Mouse (Mus musculus): Measurements from ENCODE around the gene Idi2. TPM values are rescaled to one million over a fixed set of nuclear protein-coding genes. Genes with fewer than 3 reads are reported as not detected.
"Not testable (repeated sequence)": the region's sequence is repeated elsewhere in the genome, so short reads cannot be mapped to it uniquely, and the experiment has no call there.

The Idi2 gene
- polyA plus RNA-seq (2015; fragmentation: Nextera tagmentation; extraction: Ambion mirVana): not detected in 2 replicates

- H3K27ac ChIP-seq (replicated peaks): not testable (repeated sequence)
These were observed at the start of gene Idi2 for GRCm38 (mm10) chr13:8952563-8952962. Gene Idi2 (plus strand): TSS chr13:8952863.

GRCm38 (mm10) chr13:8905986-8906385 lies 46.7 kb upstream of the Idi2 start:
- ATAC-seq (ENCODE audit: insufficient read depth); H3K4me1 ChIP-seq (replicated peaks); H3K9me3 ChIP-seq (replicated peaks); H3K4me2 ChIP-seq; H3K27me3 ChIP-seq; H3K4me3 ChIP-seq (replicated peaks); H3K9ac ChIP-seq; H3K36me3 ChIP-seq (replicated peaks); H3K27ac ChIP-seq (replicated peaks): not testable (repeated sequence)
- WGBS (ENCODE audit: insufficient replicate concordance): 60% methylated on average over 2 of the region's 2 CpGs

More at GRCm38 (mm10) chr13:8952563-8952962, at the start of gene Idi2:
- not testable (repeated sequence) for H3K4me2 ChIP-seq; H3K27me3 ChIP-seq; H3K4me1 ChIP-seq (replicated peaks); H3K4me3 ChIP-seq (replicated peaks); H3K36me3 ChIP-seq (replicated peaks); ATAC-seq (ENCODE audit: insufficient read depth); H3K9me3 ChIP-seq (replicated peaks); H3K9ac ChIP-seq

- H3K9ac ChIP-seq; ATAC-seq (ENCODE audit: insufficient read depth); H3K4me2 ChIP-seq; H3K4me1 ChIP-seq (replicated peaks); H3K27me3 ChIP-seq; H3K4me3 ChIP-seq (replicated peaks); H3K9me3 ChIP-seq (replicated peaks); H3K36me3 ChIP-seq (replicated peaks); H3K27ac ChIP-seq (replicated peaks): not testable (repeated sequence)
- WGBS (ENCODE audit: insufficient replicate concordance): 73% methylated on average over 8 of the region's 8 CpGs
These were observed 38.8 kb upstream of the Idi2 start for GRCm38 (mm10) chr13:8913890-8914289.

- H3K9me3 ChIP-seq (replicated peaks): no peaks in the 10 kb centered on the region
- H3K9ac ChIP-seq: no peak overlapping the region
- H3K4me3 ChIP-seq (replicated peaks): no peak overlapping the region
- H3K4me1 ChIP-seq (replicated peaks): no peaks in the 10 kb centered on the region
- H3K27me3 ChIP-seq: no peaks in the 10 kb centered on the region
- H3K27ac ChIP-seq (replicated peaks): no peak overlapping the region
- ATAC-seq (ENCODE audit: insufficient read depth): no peak
- WGBS (ENCODE audit: insufficient replicate concordance): 17% methylated on average over 2 of the region's 2 CpGs
- no peaks in the 10 kb centered on the region for H3K36me3 ChIP-seq (replicated peaks)
- H3K4me2 ChIP-seq: no peak overlapping the region
These were observed 19.2 kb upstream of the Idi2 start for GRCm38 (mm10) chr13:8933499-8933898.

- H3K4me1 ChIP-seq (replicated peaks); H3K36me3 ChIP-seq (replicated peaks); H3K9ac ChIP-seq; H3K4me2 ChIP-seq; H3K27me3 ChIP-seq; H3K27ac ChIP-seq (replicated peaks); H3K4me3 ChIP-seq (replicated peaks); H3K9me3 ChIP-seq (replicated peaks); ATAC-seq (ENCODE audit: insufficient read depth): not testable (repeated sequence)
- WGBS (ENCODE audit: insufficient replicate concordance): 50% methylated on average over 6 of the region's 6 CpGs
These were observed 15.0 kb upstream of the Idi2 start for GRCm38 (mm10) chr13:8937611-8938140.

- not testable (repeated sequence) for H3K4me1 ChIP-seq (replicated peaks); H3K4me2 ChIP-seq; H3K27ac ChIP-seq (replicated peaks); H3K4me3 ChIP-seq (replicated peaks); ATAC-seq (ENCODE audit: insufficient read depth); H3K9me3 ChIP-seq (replicated peaks); H3K9ac ChIP-seq; H3K36me3 ChIP-seq (replicated peaks); H3K27me3 ChIP-seq
- 38% methylated on average over 4 of the region's 4 CpGs for WGBS (ENCODE audit: insufficient replicate concordance)
These were observed 11.6 kb upstream of the Idi2 start for GRCm38 (mm10) chr13:8941110-8941509.

- H3K4me3 ChIP-seq (replicated peaks); H3K27ac ChIP-seq (replicated peaks); H3K27me3 ChIP-seq; H3K36me3 ChIP-seq (replicated peaks); H3K9me3 ChIP-seq (replicated peaks); H3K9ac ChIP-seq; H3K4me1 ChIP-seq (replicated peaks); H3K4me2 ChIP-seq: not testable (repeated sequence)
- ATAC-seq (ENCODE audit: insufficient read depth): peak; percentile 49; the same call in 1 of the 2 replicates
- 0% methylated on average over 1 of the region's 5 CpGs for WGBS (ENCODE audit: insufficient replicate concordance)
These were observed 11.0 kb upstream of the Idi2 start for GRCm38 (mm10) chr13:8941701-8942100.

GRCm38 (mm10) chr13:8943828-8944227 lies 8.8 kb upstream of the Idi2 start:
- H3K36me3 ChIP-seq (replicated peaks); H3K4me3 ChIP-seq (replicated peaks); H3K4me1 ChIP-seq (replicated peaks); H3K27ac ChIP-seq (replicated peaks); H3K9ac ChIP-seq; H3K9me3 ChIP-seq (replicated peaks); H3K27me3 ChIP-seq; H3K4me2 ChIP-seq: not testable (repeated sequence)
- no CpG with 5 or more reads among the region's 5 CpGs for WGBS (ENCODE audit: insufficient replicate concordance)
- ATAC-seq (ENCODE audit: insufficient read depth): peak; percentile 49; the same call in 1 of the 2 replicates

- not testable (repeated sequence) for H3K9me3 ChIP-seq (replicated peaks); H3K4me3 ChIP-seq (replicated peaks); H3K4me2 ChIP-seq; H3K27me3 ChIP-seq; H3K27ac ChIP-seq (replicated peaks); H3K9ac ChIP-seq; H3K4me1 ChIP-seq (replicated peaks); H3K36me3 ChIP-seq (replicated peaks); ATAC-seq (ENCODE audit: insufficient read depth)
These were observed 4.5 kb upstream of the Idi2 start, which contains the start of gene Gm9745 for GRCm38 (mm10) chr13:8948131-8948530. Gene Gm9745 (minus strand): TSS chr13:8948231.

- not testable (repeated sequence) for H3K9ac ChIP-seq; H3K27me3 ChIP-seq; ATAC-seq (ENCODE audit: insufficient read depth); H3K4me3 ChIP-seq (replicated peaks); H3K27ac ChIP-seq (replicated peaks); H3K4me1 ChIP-seq (replicated peaks); H3K9me3 ChIP-seq (replicated peaks); H3K36me3 ChIP-seq (replicated peaks); H3K4me2 ChIP-seq
- 64% methylated on average over 2 of the region's 2 CpGs for WGBS (ENCODE audit: insufficient replicate concordance)
These were observed 2.5 kb downstream of the Idi2 start for GRCm38 (mm10) chr13:8955127-8955526.

- H3K27me3 ChIP-seq; ATAC-seq (ENCODE audit: insufficient read depth): not testable (repeated sequence)
- no CpG with 5 or more reads among the region's 5 CpGs for WGBS (ENCODE audit: insufficient replicate concordance)
These were observed 4.2 kb downstream of the Idi2 start for GRCm38 (mm10) chr13:8956873-8957272.

GRCm38 (mm10) chr13:8959058-8959457 lies 6.4 kb downstream of the Idi2 start:
- WGBS (ENCODE audit: insufficient replicate concordance): 20% methylated on average over 1 of the region's 5 CpGs
- H3K4me1 ChIP-seq (replicated peaks); H3K9ac ChIP-seq; H3K4me3 ChIP-seq (replicated peaks); H3K4me2 ChIP-seq; H3K27ac ChIP-seq (replicated peaks); H3K9me3 ChIP-seq (replicated peaks); H3K27me3 ChIP-seq; H3K36me3 ChIP-seq (replicated peaks): not testable (repeated sequence)
- peak; percentile 63; the same call in 1 of the 2 replicates for ATAC-seq (ENCODE audit: insufficient read depth)

More at GRCm38 (mm10) chr13:8956873-8957272, 4.2 kb downstream of the Idi2 start:
- not testable (repeated sequence) for H3K9me3 ChIP-seq (replicated peaks); H3K4me2 ChIP-seq; H3K4me1 ChIP-seq (replicated peaks); H3K4me3 ChIP-seq (replicated peaks); H3K9ac ChIP-seq; H3K36me3 ChIP-seq (replicated peaks); H3K27ac ChIP-seq (replicated peaks)

Data from liver, embryonic 15.5 days (tissue).